Mouse (Mus musculus) MEL (cell line): ENCODE measurements around the gene Senp3. TPM values are rescaled to one million over a fixed set of nuclear protein-coding genes. Genes with fewer than 3 reads are reported as not detected.
"Not testable (repeated sequence)": the region's sequence is repeated elsewhere in the genome, so short reads cannot be mapped to it uniquely, and the experiment has no call there.

ENCODE experiments used
- DNase-seq: peaks from one replicate; pipeline ENCODE4 v3.0.0; 2011; ENCODE audit warnings: low read depth, low spot score
- H3K27ac ChIP-seq: 2 replicates; pipeline ENCODE4 v1.5.1; 2012; ENCODE audit warnings: low read depth, mild to moderate bottlenecking, control low read depth, low read length, moderate library complexity; ENCODE audit not compliant: control insufficient read depth
- H3K27me3 ChIP-seq, 2 experiments: fragments of 150-350 bp in 1 of 2; sonication (generic) in 1 of 2; 2 replicates each; pipeline ENCODE4 v1.6.1; 2012; ENCODE audit warnings: low read length in 2 of 2, mild to moderate bottlenecking in 2 of 2, improper control_type of control experiment in 1 of 2, moderate library complexity in 1 of 2; ENCODE audit not compliant: insufficient read depth in 2 of 2, control insufficient read depth in 1 of 2
- H3K36me3 ChIP-seq, 2 experiments: 2 replicates each; pipeline ENCODE4 v1.6.1; 2012 to 2014; ENCODE audit warnings: low read length in 2 of 2, improper control_type of control experiment in 1 of 2, inconsistent platforms in 1 of 2, mild to moderate bottlenecking in 1 of 2; ENCODE audit not compliant: insufficient read depth in 2 of 2, control insufficient read depth in 1 of 2
- H3K4me1 ChIP-seq, 2 experiments: fragments of 150-350 bp in 1 of 2; sonication (generic) in 1 of 2; 2 replicates each; pipeline ENCODE4 v1.6.1; 2012; ENCODE audit warnings: low read length in 2 of 2, improper control_type of control experiment in 1 of 2, mild to moderate bottlenecking in 1 of 2; ENCODE audit not compliant: insufficient read depth in 2 of 2, control insufficient read depth in 1 of 2
- H3K4me3 ChIP-seq, 2 experiments: fragments of 150-350 bp in 1 of 2; sonication (generic) in 1 of 2; 2 replicates each; pipeline ENCODE4 v1.5.1; 2012; ENCODE audit warnings: low read depth in 2 of 2, low read length in 2 of 2, mild to moderate bottlenecking in 2 of 2, moderate library complexity in 2 of 2, control low read depth in 1 of 2, improper control_type of control experiment in 1 of 2; ENCODE audit not compliant: control insufficient read depth in 1 of 2, insufficient read depth in 1 of 2
- H3K79me2 ChIP-seq: 2 replicates; pipeline ENCODE4 v1.6.1; 2012; ENCODE audit warnings: mild to moderate bottlenecking, low read length, moderate library complexity; ENCODE audit not compliant: control insufficient read depth, poor library complexity, insufficient read depth
- H3K9ac ChIP-seq: 2 replicates; pipeline ENCODE4 v1.6.1; 2012; ENCODE audit warnings: low read depth, mild to moderate bottlenecking, control low read depth, low read length, moderate library complexity; ENCODE audit not compliant: control insufficient read depth, poor library complexity, severe bottlenecking
- H3K9me3 ChIP-seq: fragments of 150-350 bp; sonication (generic); replicated peaks from 2 replicates; pipeline ENCODE4 v1.6.1; 2012; ENCODE audit warnings: mild to moderate bottlenecking, low read length, improper control_type of control experiment, moderate library complexity; ENCODE audit not compliant: insufficient read depth
- BHLHE40 ChIP-seq: IDR thresholded peaks from 2 replicates; pipeline ENCODE4 v1.6.1; 2012; ENCODE audit warnings: low read depth, mild to moderate bottlenecking, inconsistent platforms, low read length, improper control_type of control experiment, borderline replicate concordance
- MEF2A ChIP-seq: IDR thresholded peaks from 2 replicates; pipeline ENCODE4 v1.6.1; 2014; ENCODE audit warnings: low read depth, mild to moderate bottlenecking, inconsistent platforms, low read length, improper control_type of control experiment; ENCODE audit not compliant: poor library complexity, insufficient replicate concordance, severe bottlenecking; ENCODE audit errors: extremely low read depth
- RAD21 ChIP-seq: IDR thresholded peaks from 2 replicates; pipeline ENCODE4 v1.6.1; 2011; ENCODE audit warnings: mild to moderate bottlenecking, low read depth, low read length, improper control_type of control experiment
- TBP ChIP-seq: IDR thresholded peaks from 2 replicates; pipeline ENCODE4 v1.8.0; 2011; ENCODE audit warnings: low read depth, low read length, improper control_type of control experiment
- ZNF384 ChIP-seq: IDR thresholded peaks from 2 replicates; pipeline ENCODE4 v1.6.1; 2012; ENCODE audit warnings: low read depth, mild to moderate bottlenecking, inconsistent platforms, low read length, improper control_type of control experiment
- polyA plus RNA-seq, 2 experiments: library from polyadenylated mRNA; stranded (reverse) in 1 of 2; unstranded in 1 of 2; fragments of >175 nt in 1 of 2; fragments of >200 nt in 1 of 2; gene quantifications; 2 replicates each; pipeline versions ENCODE4 v1.2.1 to v1.2.4; 2012; ENCODE audit warnings: low replicate concordance in 2 of 2, low read depth in 1 of 2; ENCODE audit not compliant: insufficient read length in 2 of 2, insufficient read depth in 1 of 2, missing spikeins in 1 of 2
- total RNA-seq: library from RNA; depleted of rRNA; stranded (reverse); fragments of 300-350 nt; gene quantifications from 2 replicates; pipeline ENCODE4 v1.2.3, GENCODE M21; 2012

Senp3 gene
- total and polyA plus RNA-seq, 3 experiments, result 147 to 890 (median 171) TPM

GRCm38 (mm10) chr11:69704613-69705010 lies 22.7 kb upstream of the Senp3 start:
- H3K27me3 ChIP-seq, result peaks cover 0 to 2% of the 10 kb centered on the region in 2 experiments; a peak in 1 of 4 replicates
- no peak overlapping the region for H3K9ac ChIP-seq
- DNase-seq, result no peak
- H3K4me1 ChIP-seq, result peaks cover 0 to 3% of the 10 kb centered on the region in 2 experiments; a peak in 3 of 4 replicates
- H3K36me3 ChIP-seq, result peaks cover 0 to 3% of the 10 kb centered on the region in 2 experiments; a peak in 1 of 4 replicates
- no peak for TF ChIP-seq TBP
- TF ChIP-seq RAD21, result no peak
- TF ChIP-seq BHLHE40, result no peak
- H3K27ac ChIP-seq, result no peak overlapping the region
- no peaks in the 10 kb centered on the region for H3K79me2 ChIP-seq
- H3K4me3 ChIP-seq, result no peak overlapping the region
- H3K9me3 ChIP-seq, result no peaks in the 10 kb centered on the region

GRCm38 (mm10) chr11:69703814-69704612 lies 22.1 kb upstream of the Senp3 start:
- H3K9me3 ChIP-seq, result no peaks in the 10 kb centered on the region
- peaks cover 0 to 5% of the 10 kb centered on the region in 2 experiments; a peak in 1 of 4 replicates for H3K36me3 ChIP-seq
- peaks cover 0 to 2% of the 10 kb centered on the region in 2 experiments; a peak in 1 of 4 replicates for H3K27me3 ChIP-seq
- H3K4me3 ChIP-seq, result no peak overlapping the region
- TF ChIP-seq MEF2A (no peak), ZNF384 (no peak)
- H3K4me1 ChIP-seq, result peaks cover 0 to 7% of the 10 kb centered on the region in 2 experiments; a peak in 3 of 4 replicates
- no peak for DNase-seq
- no peak overlapping the region for H3K27ac ChIP-seq
- no peaks in the 10 kb centered on the region for H3K79me2 ChIP-seq
- no peak overlapping the region for H3K9ac ChIP-seq

GRCm38 (mm10) chr11:69703381-69703780 lies 21.5 kb upstream of the Senp3 start:
- not testable (repeated sequence) for DNase-seq, H3K4me3 ChIP-seq, H3K79me2 ChIP-seq, H3K9ac ChIP-seq, H3K27ac ChIP-seq, H3K27me3 ChIP-seq, H3K4me1 ChIP-seq, H3K9me3 ChIP-seq, H3K36me3 ChIP-seq

- not testable (repeated sequence) for H3K36me3 ChIP-seq, H3K27me3 ChIP-seq, H3K27ac ChIP-seq, H3K9ac ChIP-seq, H3K4me3 ChIP-seq, H3K4me1 ChIP-seq, H3K79me2 ChIP-seq, DNase-seq, H3K9me3 ChIP-seq
These were observed 21.0 kb upstream of the Senp3 start for GRCm38 (mm10) chr11:69702886-69703285.
